Mouse (Mus musculus) MEL (cell line): ENCODE results near the gene Lct. TPM values are rescaled to one million over a fixed set of nuclear protein-coding genes. Genes with fewer than 3 reads are reported as not detected.

Source experiments
- DNase-seq: peaks from one replicate; pipeline ENCODE4 v3.0.0; 2011; ENCODE audit warnings: low read depth, low spot score
- H3K27ac ChIP-seq: 2 replicates; pipeline ENCODE4 v1.5.1; 2012; ENCODE audit warnings: low read depth, mild to moderate bottlenecking, control low read depth, low read length, moderate library complexity; ENCODE audit not compliant: control insufficient read depth
- H3K27me3 ChIP-seq, 2 experiments: fragments of 150-350 bp in 1 of 2; sonication (generic) in 1 of 2; 2 replicates each; pipeline ENCODE4 v1.6.1; 2012; ENCODE audit warnings: low read length in 2 of 2, mild to moderate bottlenecking in 2 of 2, improper control_type of control experiment in 1 of 2, moderate library complexity in 1 of 2; ENCODE audit not compliant: insufficient read depth in 2 of 2, control insufficient read depth in 1 of 2
- H3K36me3 ChIP-seq, 2 experiments: 2 replicates each; pipeline ENCODE4 v1.6.1; 2012 to 2014; ENCODE audit warnings: low read length in 2 of 2, improper control_type of control experiment in 1 of 2, inconsistent platforms in 1 of 2, mild to moderate bottlenecking in 1 of 2; ENCODE audit not compliant: insufficient read depth in 2 of 2, control insufficient read depth in 1 of 2
- H3K4me1 ChIP-seq, 2 experiments: fragments of 150-350 bp in 1 of 2; sonication (generic) in 1 of 2; 2 replicates each; pipeline ENCODE4 v1.6.1; 2012; ENCODE audit warnings: low read length in 2 of 2, improper control_type of control experiment in 1 of 2, mild to moderate bottlenecking in 1 of 2; ENCODE audit not compliant: insufficient read depth in 2 of 2, control insufficient read depth in 1 of 2
- H3K4me3 ChIP-seq, 2 experiments: fragments of 150-350 bp in 1 of 2; sonication (generic) in 1 of 2; 2 replicates each; pipeline ENCODE4 v1.5.1; 2012; ENCODE audit warnings: low read depth in 2 of 2, low read length in 2 of 2, mild to moderate bottlenecking in 2 of 2, moderate library complexity in 2 of 2, control low read depth in 1 of 2, improper control_type of control experiment in 1 of 2; ENCODE audit not compliant: control insufficient read depth in 1 of 2, insufficient read depth in 1 of 2
- H3K79me2 ChIP-seq: 2 replicates; pipeline ENCODE4 v1.6.1; 2012; ENCODE audit warnings: mild to moderate bottlenecking, low read length, moderate library complexity; ENCODE audit not compliant: control insufficient read depth, poor library complexity, insufficient read depth
- H3K9ac ChIP-seq: 2 replicates; pipeline ENCODE4 v1.6.1; 2012; ENCODE audit warnings: low read depth, mild to moderate bottlenecking, control low read depth, low read length, moderate library complexity; ENCODE audit not compliant: control insufficient read depth, poor library complexity, severe bottlenecking
- H3K9me3 ChIP-seq: fragments of 150-350 bp; sonication (generic); replicated peaks from 2 replicates; pipeline ENCODE4 v1.6.1; 2012; ENCODE audit warnings: mild to moderate bottlenecking, low read length, improper control_type of control experiment, moderate library complexity; ENCODE audit not compliant: insufficient read depth
- BHLHE40 ChIP-seq: IDR thresholded peaks from 2 replicates; pipeline ENCODE4 v1.6.1; 2012; ENCODE audit warnings: low read depth, mild to moderate bottlenecking, inconsistent platforms, low read length, improper control_type of control experiment, borderline replicate concordance
- CHD1 ChIP-seq: IDR thresholded peaks from 2 replicates; pipeline ENCODE4 v1.6.1; 2012; ENCODE audit warnings: low read depth, mild to moderate bottlenecking, inconsistent platforms, low read length, improper control_type of control experiment
- CHD2 ChIP-seq: IDR thresholded peaks from 2 replicates; pipeline ENCODE4 v1.6.1; 2011; ENCODE audit warnings: low read length, improper control_type of control experiment
- CTCF ChIP-seq, 3 experiments: IDR thresholded peaks in 2 of 3; conservative IDR thresholded peaks in 1 of 3; 2 replicates each; pipeline ENCODE4 v1.5.1; 2011 to 2012; ENCODE audit warnings: low read length in 3 of 3, low read depth in 2 of 3, mild to moderate bottlenecking in 2 of 3, improper control_type of control experiment in 1 of 3, inconsistent platforms in 1 of 3, mixed read lengths in 1 of 3, moderate library complexity in 1 of 3; ENCODE audit not compliant: control insufficient read depth in 1 of 3, insufficient read depth in 1 of 3, poor library complexity in 1 of 3, severe bottlenecking in 1 of 3
- E2F4 ChIP-seq: IDR thresholded peaks from 2 replicates; pipeline ENCODE4 v1.6.1; 2011; ENCODE audit warnings: low read depth, low read length, improper control_type of control experiment, borderline replicate concordance
- ELF1 ChIP-seq: IDR thresholded peaks from 2 replicates; pipeline ENCODE4 v1.6.1; 2014; ENCODE audit warnings: low read depth, mild to moderate bottlenecking, inconsistent platforms, low read length, improper control_type of control experiment, moderate library complexity
- EP300 ChIP-seq, 2 experiments: IDR thresholded peaks; 2 replicates each; pipeline ENCODE4 v1.6.1; 2011; ENCODE audit warnings: improper control_type of control experiment in 2 of 2, low read length in 2 of 2, low read depth in 1 of 2, mild to moderate bottlenecking in 1 of 2
- ETS1 ChIP-seq: IDR thresholded peaks from 2 replicates; pipeline ENCODE4 v1.6.1; 2012; ENCODE audit warnings: low read depth, mild to moderate bottlenecking, inconsistent platforms, low read length, improper control_type of control experiment, moderate library complexity
- KAT2A ChIP-seq: conservative IDR thresholded peaks from 2 replicates; pipeline ENCODE4 v1.6.1; 2012; ENCODE audit warnings: low read depth, low read length, improper control_type of control experiment, inconsistent platforms
- MAFK ChIP-seq: IDR thresholded peaks from 2 replicates; pipeline ENCODE4 v1.6.1; 2011; ENCODE audit warnings: low read depth, mild to moderate bottlenecking, low read length, improper control_type of control experiment, borderline replicate concordance
- MAX ChIP-seq: IDR thresholded peaks from 2 replicates; pipeline ENCODE4 v1.6.1; 2011; ENCODE audit warnings: low read length, improper control_type of control experiment
- MEF2A ChIP-seq: IDR thresholded peaks from 2 replicates; pipeline ENCODE4 v1.6.1; 2014; ENCODE audit warnings: low read depth, mild to moderate bottlenecking, inconsistent platforms, low read length, improper control_type of control experiment; ENCODE audit not compliant: poor library complexity, insufficient replicate concordance, severe bottlenecking; ENCODE audit errors: extremely low read depth
- MXI1 ChIP-seq: IDR thresholded peaks from 2 replicates; pipeline ENCODE4 v1.6.1; 2011; ENCODE audit warnings: mild to moderate bottlenecking, low read depth, low read length, improper control_type of control experiment
- MYB ChIP-seq: IDR thresholded peaks from 2 replicates; pipeline ENCODE4 v1.6.1; 2011; ENCODE audit warnings: mild to moderate bottlenecking, low read depth, low read length, improper control_type of control experiment
- RCOR1 ChIP-seq: IDR thresholded peaks from 2 replicates; pipeline ENCODE4 v1.6.1; 2012; ENCODE audit warnings: low read depth, mild to moderate bottlenecking, inconsistent platforms, low read length, improper control_type of control experiment
- TAL1 ChIP-seq: IDR thresholded peaks from 2 replicates; pipeline ENCODE4 v1.6.1; 2012; ENCODE audit warnings: mild to moderate bottlenecking, inconsistent platforms, low read length, moderate library complexity, mixed read lengths
- TBP ChIP-seq: IDR thresholded peaks from 2 replicates; pipeline ENCODE4 v1.8.0; 2011; ENCODE audit warnings: low read depth, low read length, improper control_type of control experiment
- TCF12 ChIP-seq: IDR thresholded peaks from 2 replicates; pipeline ENCODE4 v1.6.1; 2014; ENCODE audit warnings: low read depth, mild to moderate bottlenecking, inconsistent platforms, low read length, improper control_type of control experiment, moderate library complexity
- UBTF ChIP-seq: IDR thresholded peaks from 2 replicates; pipeline ENCODE4 v1.6.1; 2012; ENCODE audit warnings: low read depth, mild to moderate bottlenecking, inconsistent platforms, low read length, improper control_type of control experiment, moderate library complexity, borderline replicate concordance; ENCODE audit not compliant: insufficient read depth
- USF2 ChIP-seq, 2 experiments: IDR thresholded peaks; 2 replicates each; pipeline ENCODE4 v1.6.1; 2011 to 2012; ENCODE audit warnings: improper control_type of control experiment in 2 of 2, low read length in 2 of 2, borderline replicate concordance in 1 of 2, inconsistent platforms in 1 of 2, low read depth in 1 of 2, mild to moderate bottlenecking in 1 of 2; ENCODE audit not compliant: insufficient read depth in 1 of 2
- ZKSCAN1 ChIP-seq: IDR thresholded peaks from 2 replicates; pipeline ENCODE4 v1.6.1; 2012; ENCODE audit warnings: low read depth, mild to moderate bottlenecking, inconsistent platforms, low read length, improper control_type of control experiment, moderate library complexity
- ZMIZ1 ChIP-seq: IDR thresholded peaks from 2 replicates; pipeline ENCODE4 v1.6.1; 2012; ENCODE audit warnings: low read depth, mild to moderate bottlenecking, inconsistent platforms, low read length, improper control_type of control experiment, moderate library complexity
- ZNF384 ChIP-seq: IDR thresholded peaks from 2 replicates; pipeline ENCODE4 v1.6.1; 2012; ENCODE audit warnings: low read depth, mild to moderate bottlenecking, inconsistent platforms, low read length, improper control_type of control experiment
- polyA plus RNA-seq, 2 experiments: library from polyadenylated mRNA; stranded (reverse) in 1 of 2; unstranded in 1 of 2; fragments of >175 nt in 1 of 2; fragments of >200 nt in 1 of 2; gene quantifications; 2 replicates each; pipeline versions ENCODE4 v1.2.1 to v1.2.4; 2012; ENCODE audit warnings: low replicate concordance in 2 of 2, low read depth in 1 of 2; ENCODE audit not compliant: insufficient read length in 2 of 2, insufficient read depth in 1 of 2, missing spikeins in 1 of 2
- total RNA-seq: library from RNA; depleted of rRNA; stranded (reverse); fragments of 300-350 nt; gene quantifications from 2 replicates; pipeline ENCODE4 v1.2.3, GENCODE M21; 2012

Gene Lct
- total and polyA plus RNA-seq, 3 experiments = under 0.01 to 0.06 TPM; not detected in 1

GRCm38 (mm10) chr1:128358916-128359553 lies 30.9 kb upstream of the Lct start:
- Histone ChIP-seq H3K4me1 (peaks cover 6 to 14% of the 10 kb centered on the region in 2 experiments), H3K79me2 (peaks cover 31% of the 10 kb centered on the region), H3K9ac (peak overlapping the region; percentile 94), H3K4me3 (peak overlapping the region; percentile 68 to 97), H3K36me3 (peaks cover 11 to 24% of the 10 kb centered on the region in 2 experiments), H3K27me3 (no peaks in the 10 kb centered on the region), H3K9me3 (no peaks in the 10 kb centered on the region), H3K27ac (peak overlapping the region; percentile 95)
- no peak for TF ChIP-seq CTCF (IDR thresholded peaks at IDR 0.05 in 2 of 3, conservative IDR thresholded peaks at IDR 0.05 in 1 of 3; ENCODE audit: control insufficient read depth in 1 of 3, insufficient read depth in 1 of 3, low read depth in 2 of 3, low read length in 3 of 3, poor library complexity in 1 of 3, severe bottlenecking in 1 of 3)
- TF ChIP-seq TCF12 = no peak
- no peak for TF ChIP-seq ZNF384
- peak; percentile 21; the same call in 1 of the 2 replicates for TF ChIP-seq E2F4
- TF ChIP-seq ZKSCAN1 = no peak
- no peak for TF ChIP-seq TAL1
- TF ChIP-seq MYB = no peak
- no peak for TF ChIP-seq MAFK
- TF ChIP-seq KAT2A = no peak
- TF ChIP-seq UBTF = peak; percentile 75; the same call in 1 of the 2 replicates
- TF ChIP-seq EP300 (IDR thresholded peaks at IDR 0.05; ENCODE audit: low read depth in 1 of 2, low read length in 2 of 2) = no peak
- no peak for TF ChIP-seq ZMIZ1
- TF ChIP-seq MXI1 = no peak
- TF ChIP-seq TBP = no peak
- TF ChIP-seq MEF2A = no peak
- TF ChIP-seq RCOR1 = 0 out of 2 replicates have a peak, but pooled peaks have one; percentile 7
- no peak for TF ChIP-seq CHD2
- no peak for TF ChIP-seq MAX
- TF ChIP-seq USF2 (IDR thresholded peaks at IDR 0.05; ENCODE audit: borderline replicate concordance in 1 of 2, insufficient read depth in 1 of 2, low read depth in 1 of 2, low read length in 2 of 2) = no peak
- TF ChIP-seq ELF1 = no peak
- TF ChIP-seq ETS1 = 0 out of 2 replicates have a peak, but pooled peaks have one; percentile 17
- no peak for TF ChIP-seq BHLHE40
- TF ChIP-seq CHD1 = 0 out of 2 replicates have a peak, but pooled peaks have one; percentile 74
- peak; percentile 80 for DNase-seq
